Mouse (Mus musculus) yolk sac, embryonic 10.5 days (tissue): ENCODE measurements around the gene Naa16.

Source experiments
- DNase-seq: peaks from one replicate; pipeline ENCODE4 v3.0.0-alpha.2; 2017; ENCODE audit warnings: low spot score

The Naa16 gene

DNA sequence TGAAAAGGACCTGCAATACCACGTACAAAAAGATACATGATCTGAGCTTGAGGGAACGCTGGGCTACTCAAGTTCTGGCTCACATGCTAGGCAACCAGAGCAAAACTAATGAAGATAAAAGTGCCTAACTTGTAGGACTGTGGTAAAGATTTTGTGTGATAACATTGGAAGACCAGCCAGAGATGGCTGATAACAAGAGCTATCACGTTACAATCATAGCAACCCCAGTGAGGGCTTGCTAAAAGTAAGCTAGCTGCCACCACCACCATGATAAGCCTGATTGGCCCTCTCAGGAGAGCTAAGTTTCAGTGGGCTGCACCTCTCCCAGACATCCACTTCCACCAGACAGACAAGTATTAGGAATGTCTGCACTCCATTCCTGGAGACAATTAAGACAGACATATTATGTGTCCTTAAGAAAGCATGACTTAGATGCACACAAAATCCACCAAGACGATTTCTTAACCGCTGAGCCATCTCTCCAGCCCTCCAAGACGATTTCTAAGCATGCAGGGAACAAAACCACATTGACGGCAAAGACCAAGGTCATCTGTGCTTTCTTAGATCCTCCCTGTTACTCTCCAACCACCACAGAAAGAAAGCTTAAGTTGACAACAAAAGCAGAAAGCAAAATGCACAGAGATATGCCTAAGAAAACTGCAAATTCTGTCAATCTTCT, 92.1 kb downstream of the Naa16 start:
- no peak for DNase-seq

DNA sequence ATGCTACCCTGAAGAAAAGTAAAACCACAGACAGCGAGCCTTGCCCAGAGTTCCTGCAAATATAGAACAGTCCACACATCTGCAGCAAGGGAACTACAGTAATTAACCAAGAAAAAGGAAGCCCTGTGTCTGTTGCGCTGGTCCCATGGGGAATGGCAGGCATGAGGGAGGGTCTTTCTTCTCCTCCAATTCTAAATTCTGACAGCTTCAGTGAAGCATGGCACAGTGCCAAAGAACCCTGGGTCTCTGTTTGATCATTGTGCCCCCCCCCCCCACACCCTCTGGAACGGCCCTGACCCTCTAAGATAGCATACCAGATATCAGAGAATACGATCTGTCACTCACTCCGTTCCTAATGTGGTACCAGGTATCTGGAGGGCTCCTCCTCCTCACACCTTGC, 93.7 kb downstream of the Naa16 start:
- no peak for DNase-seq

DNA sequence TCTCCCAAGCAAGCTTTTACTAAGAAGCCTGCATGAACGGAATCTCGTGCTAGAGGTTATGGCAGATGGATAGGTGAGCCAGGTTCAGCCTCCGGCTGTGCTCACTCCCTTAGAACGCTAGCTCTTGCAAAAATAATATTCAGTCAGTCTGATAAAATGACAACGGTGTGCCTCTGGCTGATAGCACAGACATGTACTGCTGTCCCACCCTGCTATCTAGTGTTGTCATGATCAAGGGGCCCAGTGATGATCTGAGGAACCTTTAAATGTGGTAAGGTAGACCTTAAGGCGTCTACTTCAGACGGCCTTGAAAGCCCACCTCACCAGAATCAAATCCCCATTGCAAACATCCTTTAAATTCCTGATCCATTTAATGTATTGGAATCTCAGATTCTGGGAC, 94.4 kb downstream of the Naa16 start:
- no peak for DNase-seq

DNA sequence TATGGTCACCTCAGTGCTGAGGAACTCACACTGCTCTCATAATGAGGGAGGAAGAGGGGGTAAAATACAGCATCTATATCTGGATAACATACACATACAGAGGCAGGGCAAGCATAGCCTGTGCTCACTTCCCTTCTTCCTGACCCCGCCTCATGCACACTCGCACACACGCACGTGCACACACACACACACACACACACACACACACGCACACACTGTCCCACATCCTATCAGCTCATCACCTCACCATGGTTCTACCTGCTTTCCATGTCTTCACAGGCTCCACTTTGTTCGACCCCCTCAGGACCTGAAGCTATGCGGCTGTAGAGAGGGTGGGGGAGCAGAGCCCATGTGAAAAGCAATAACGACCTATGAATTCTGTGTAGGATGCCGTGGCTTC, 95.0 kb downstream of the Naa16 start:
- no peak for DNase-seq

DNA sequence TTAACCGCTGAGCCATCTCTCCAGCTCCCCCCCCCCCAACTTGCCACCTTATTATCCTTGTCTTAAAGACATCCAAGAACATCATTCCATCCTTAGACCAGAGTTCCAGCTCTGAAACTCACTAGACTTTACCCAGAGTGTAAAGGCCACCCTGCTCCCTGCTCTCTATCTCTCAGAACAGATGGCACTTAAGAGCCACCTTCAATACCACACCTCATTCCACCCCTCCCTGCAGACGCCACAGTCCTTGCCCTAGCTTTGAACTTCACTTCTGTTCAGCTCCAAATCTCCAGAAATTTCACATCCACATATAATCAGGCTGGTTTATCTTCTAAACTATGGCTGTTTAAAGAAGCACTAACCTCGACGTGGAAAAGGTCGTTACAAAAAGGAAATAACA, 95.6 kb downstream of the Naa16 start:
- DNase-seq = no peak

DNA sequence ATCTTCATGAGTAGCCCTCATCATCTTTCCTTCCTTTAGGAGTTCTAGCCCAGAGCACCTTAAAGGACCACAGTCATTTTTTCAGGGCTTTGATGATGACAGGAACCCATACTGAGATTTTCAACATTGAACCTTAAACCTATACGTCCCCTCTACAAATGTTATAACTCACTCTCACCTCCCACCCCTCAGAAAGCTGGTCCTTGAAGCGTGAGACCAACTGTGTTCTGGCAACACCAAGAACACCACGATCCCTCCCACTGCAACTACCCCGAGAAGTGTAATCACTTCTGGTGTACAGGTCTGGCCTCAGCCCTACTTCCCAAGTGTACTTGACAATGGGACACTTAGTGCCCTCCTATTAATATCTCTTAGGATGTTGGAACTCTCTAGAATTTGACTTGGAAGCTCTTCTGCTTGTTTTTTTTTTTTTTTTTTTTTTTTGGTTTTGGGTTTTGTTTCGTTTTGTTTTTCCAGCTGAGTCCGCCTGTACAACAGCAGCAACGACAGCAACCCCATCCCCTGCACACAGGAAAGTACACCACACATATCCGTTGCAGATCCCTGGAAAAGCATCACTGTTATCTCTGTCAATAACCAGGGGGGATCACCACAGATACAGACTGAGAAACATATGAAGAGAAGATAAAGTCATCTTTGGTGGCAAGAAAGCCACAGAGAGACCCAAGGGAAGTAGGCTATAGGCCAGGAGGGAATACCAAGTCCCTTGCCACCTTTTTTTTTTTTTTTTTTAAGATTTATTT, 96.3 kb downstream of the Naa16 start:
- DNase-seq = no peak

DNA sequence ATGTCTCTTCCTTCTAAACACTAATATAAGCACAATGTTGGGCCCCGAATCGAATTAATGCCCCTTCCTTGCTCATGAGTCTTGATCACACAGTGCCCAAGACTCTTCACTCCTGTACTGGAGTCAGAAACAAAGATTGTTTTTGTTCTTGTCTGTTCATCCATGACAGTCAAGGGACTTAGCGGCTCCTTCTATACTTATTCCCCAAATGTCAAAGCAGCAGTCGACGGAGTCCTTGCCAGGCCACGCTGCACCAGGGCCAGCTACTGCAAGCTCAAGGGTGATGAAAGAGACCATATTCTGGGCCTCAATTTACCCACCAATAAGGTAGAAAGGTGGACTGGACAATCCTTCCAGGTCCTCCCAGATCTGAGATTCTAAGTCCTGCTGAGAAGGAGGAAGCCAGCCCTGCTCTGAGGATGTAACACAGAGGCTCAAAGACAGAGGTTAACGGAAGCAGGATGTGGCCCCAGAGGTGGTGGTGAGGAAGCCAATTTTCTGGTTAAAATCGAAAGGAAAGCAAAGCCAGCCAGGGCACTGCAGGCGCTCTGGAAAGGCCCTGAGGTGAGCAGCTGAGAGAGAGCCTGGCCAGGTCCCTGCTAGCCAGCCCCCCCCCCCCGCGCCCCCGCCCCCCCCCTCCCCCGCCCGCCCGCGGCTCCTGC, 97.3 kb downstream of the Naa16 start:
- DNase-seq = no peak

DNA sequence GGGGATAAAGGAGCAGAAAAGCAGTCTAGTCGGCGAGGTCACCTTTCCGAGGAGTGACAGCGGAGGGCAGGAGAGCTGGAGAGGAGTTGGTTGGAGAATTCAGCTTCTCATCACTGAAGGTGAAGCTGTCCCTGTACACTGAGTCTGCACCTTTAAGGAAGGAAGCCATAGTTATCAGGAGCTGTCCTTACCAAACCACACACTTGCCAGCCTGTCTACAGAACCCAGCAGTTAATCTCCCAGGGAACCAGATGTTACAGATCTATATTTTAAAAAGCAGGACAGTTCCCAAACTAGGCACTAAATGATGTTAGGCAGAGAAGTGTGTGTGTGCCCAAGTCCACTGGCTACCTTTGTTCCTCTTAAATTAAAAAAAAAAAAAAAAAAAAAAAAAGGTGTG, 98.9 kb downstream of the Naa16 start:
- no peak for DNase-seq

DNA sequence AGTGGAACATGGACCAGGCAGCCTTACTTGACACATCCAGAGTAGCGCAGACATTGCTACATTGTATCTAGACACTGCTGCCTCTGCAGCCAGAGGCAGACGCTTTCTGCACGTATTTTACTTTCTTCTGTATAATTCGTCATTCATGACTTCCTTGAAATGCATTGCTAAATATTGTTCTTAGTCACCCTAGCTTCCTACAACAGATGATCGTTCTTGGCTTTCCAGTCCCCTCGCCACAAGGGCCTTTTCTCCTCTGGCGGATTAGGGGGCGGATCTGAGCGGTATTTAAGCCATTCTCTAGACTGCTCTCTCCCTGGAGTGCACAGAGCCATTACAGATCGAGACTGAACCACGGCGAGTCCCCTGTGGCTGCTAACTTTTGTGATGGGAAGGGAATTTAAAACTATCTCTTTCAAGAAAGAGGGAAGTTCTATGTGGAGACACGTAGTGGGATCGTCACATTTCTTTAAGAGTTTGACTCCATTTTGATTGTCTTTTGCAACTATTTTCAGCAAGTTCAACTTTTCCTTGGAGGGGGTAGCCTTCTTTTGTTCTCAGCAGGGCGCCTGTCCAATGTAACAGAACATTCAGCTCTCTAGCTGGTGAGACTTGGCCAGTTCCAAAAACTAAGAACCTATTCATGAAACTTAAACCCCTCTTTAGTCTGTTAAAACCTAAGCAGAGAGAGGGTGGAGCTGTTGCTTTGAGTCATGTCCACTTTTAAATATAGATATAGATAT, 99.7 kb downstream of the Naa16 start:
- DNase-seq = no peak

DNA sequence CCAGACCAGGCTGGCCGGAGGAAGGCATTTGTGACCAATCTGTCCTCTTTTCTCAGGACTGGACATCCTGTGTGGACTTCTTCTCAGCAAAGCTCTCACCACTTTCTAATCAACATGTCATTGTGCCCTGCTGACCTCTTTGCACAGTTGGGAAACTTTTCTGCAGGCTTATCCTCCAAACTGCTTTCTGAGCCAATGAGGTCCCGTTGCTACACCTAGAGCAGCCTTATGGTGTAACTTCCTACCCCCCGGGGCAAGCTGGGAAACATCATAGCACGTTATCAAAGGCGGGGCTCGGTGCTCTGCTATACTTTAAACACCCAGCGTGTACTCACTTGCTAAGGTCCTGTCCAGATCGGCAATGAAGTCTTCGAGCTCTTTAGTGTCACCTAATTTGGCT, 100.7 kb downstream of the Naa16 start:
- no peak for DNase-seq

DNA sequence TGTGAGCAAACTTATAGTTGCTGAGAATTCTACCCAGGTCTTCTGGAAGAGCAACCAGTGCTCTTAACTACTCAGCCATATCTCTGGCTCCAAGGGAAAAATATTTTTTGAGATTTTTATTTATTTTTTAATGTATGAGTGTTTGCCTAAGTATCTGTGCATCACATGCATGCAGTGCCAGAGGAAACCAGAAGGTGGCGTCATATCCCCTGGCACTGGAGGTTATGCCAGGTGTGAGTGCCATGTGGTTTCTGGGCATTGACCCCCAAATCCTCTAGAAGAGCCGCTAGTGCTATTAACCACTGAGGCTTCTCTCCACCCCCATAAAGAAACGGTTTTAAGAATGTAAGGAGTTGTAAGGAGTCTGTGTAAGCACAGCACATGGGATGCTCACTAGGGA, 102.3 kb downstream of the Naa16 start:
- DNase-seq = no peak

DNA sequence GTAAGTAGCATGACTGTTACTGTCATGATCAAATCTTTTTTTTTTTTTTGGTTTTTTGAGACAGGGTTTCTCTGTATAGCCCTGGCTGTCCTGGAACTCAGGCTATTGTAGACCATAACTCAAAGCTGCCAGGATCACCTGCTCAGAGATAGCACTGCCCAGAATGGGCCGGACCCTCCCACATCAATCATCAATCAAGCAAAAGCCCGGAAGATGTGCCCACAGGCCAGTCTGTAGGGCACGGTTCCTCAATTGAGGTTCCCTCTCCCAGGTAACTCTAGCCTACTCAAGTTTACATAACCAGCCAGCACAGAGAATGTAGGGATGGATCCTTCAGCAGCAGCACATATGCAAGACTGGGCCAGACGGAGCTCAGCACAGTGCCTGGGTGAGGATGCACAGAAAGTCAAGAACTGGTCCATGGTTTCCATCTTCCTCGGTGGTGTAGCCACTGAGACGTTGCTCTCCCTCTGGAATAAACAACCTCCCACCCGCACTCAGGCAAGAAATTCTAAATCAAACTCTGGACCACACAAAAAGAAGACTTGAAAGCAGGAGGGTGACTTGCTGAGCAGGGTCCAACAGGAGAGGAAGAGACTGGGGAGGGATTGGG, 103.2 kb downstream of the Naa16 start:
- no peak for DNase-seq

DNA sequence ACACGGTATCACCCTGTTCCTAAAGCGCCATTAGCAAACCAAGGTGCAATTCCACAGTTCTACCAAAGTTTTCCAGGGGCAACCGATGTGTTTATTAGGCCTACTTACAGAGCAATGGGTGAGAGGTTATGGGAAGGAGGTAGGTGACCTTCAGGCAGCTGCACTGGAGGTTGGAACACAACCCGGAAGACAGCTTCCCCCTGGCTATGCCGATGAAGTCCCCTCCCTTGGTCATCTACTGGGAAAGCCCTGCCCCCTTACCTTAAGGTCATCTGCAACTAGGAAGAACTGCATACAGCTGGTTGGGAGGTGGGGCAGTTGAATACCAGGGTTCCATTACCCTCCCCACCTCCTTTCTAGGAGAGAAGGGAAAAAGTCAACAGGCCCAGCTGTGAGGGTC, 105.0 kb downstream of the Naa16 start:
- no peak for DNase-seq

DNA sequence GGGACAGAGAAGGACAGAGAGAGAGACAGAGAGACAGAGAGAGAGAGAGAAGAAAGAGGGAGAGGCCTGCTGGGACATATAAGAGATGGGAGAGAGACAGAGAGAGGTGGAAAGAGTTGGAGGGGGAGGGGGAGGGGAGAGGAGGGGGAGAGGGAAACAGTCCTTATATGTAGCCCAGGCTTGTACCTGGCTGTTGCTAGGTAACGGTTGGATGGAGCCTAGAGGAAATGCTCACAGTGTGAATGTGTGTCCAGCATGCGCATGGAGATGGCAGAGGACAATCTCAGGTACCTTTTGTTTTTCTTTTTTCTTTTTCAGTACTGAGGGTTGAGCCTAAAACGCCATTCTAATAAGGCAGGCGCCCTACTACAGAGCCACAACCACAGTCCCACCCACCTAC, 106.0 kb downstream of the Naa16 start:
- DNase-seq = no peak

DNA sequence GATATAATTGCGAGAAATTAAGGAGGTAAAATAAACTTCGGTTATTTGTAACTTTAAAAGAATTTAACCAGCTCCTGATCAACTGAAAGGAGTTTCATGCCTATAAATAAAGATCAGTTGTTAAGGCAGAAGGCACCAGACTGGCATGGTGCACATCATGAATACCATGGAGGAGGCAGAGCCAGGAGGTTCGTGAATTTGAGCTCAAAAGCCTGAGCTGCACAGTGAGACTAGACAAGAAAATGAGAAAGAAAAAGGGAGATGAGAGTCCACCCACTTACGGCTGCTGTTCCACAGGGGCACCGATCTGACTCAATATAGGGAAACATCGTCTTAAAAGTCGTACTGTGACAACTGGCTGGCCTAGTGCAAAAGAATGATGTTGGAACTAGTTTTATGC, 106.6 kb downstream of the Naa16 start:
- no peak for DNase-seq

DNA sequence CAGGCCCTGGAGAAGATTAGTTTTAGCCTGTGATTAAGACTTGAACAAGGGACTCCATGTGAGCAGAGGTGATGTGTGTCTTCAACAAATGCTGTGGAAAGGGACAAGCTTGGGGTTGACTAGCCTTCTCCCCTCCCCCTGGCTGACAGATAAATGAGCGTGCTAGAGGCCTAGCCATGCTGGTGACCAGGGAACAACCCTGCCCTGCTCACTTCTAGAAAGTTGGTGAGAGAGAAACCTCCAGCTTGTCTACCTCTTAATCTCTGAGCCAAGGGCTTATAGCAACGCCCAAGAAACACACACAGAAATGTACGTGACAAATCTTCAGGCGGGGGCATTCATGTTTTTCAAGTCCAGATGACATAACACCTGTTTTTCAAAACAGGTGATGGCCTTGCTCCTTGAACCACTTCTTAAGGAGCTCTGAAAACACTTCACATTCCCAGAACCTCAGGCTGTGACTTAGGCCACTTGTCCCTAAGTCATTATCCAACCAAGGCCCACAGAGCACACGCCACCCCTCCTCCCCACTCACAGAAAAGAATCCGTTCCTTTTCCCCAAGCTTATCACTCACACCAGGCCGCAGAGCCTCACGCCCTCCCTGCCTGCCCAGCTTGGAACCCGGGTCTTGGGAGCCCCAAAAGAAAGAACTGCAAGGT, 108.6 kb downstream of the Naa16 start:
- DNase-seq = no peak

DNA sequence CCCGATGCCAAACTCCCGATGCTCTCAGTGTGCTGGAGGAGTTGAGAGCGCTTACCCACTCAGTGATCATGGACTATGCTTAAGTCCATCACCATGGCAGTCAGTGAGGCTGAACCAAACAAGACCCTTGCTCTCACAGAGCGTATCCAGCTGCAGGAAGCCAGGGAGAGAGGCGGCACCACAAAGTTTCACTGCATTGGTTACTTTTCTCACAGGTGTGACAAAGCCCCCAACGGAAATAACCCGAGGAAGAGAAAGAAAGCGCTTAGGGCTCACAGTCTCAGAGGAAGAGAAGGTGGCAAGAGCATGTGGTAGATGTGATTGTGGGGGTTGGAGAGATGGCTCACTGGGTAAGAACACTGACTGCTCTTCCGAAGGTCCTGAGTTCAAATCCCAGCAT, 110.1 kb downstream of the Naa16 start:
- no peak for DNase-seq

DNA sequence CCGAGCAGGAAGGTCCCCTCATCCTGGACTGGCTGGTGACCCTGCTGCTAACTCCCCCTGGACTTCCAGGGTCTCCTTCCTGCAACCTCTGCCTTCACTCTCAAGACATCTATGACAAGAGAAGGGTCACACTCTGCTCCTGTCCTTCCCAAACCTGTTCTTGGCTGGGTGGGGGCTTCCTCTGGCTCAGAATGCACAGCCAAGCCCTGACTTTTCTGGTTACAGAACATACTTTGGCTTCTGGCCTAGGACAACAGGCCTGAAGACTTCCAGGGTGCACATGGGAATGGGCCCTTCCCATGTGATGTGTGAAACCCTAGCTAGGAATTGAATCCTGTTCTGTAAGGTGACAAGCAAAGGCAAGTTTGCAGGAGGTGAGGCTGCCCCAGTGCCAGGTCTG, 111.1 kb downstream of the Naa16 start:
- no peak for DNase-seq

DNA sequence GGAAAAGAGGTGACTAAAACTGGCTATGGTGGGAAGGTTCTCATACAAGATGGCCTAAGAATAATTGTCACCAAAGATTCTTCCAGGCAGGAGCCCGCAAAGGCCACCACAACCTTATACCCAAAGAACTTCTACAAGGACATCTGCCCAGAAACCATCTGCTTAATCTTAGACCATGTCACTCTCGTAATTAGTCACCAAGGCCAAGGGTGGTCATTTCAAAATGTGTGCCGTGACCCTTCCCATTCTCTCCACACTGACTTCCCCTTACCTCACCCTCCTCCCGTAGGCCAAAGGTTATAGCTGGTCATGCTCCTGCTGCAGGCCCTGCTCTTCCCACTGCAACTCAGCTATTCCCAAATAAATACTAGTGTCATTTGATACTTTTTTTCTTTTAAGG, 111.7 kb downstream of the Naa16 start:
- no peak for DNase-seq

DNA sequence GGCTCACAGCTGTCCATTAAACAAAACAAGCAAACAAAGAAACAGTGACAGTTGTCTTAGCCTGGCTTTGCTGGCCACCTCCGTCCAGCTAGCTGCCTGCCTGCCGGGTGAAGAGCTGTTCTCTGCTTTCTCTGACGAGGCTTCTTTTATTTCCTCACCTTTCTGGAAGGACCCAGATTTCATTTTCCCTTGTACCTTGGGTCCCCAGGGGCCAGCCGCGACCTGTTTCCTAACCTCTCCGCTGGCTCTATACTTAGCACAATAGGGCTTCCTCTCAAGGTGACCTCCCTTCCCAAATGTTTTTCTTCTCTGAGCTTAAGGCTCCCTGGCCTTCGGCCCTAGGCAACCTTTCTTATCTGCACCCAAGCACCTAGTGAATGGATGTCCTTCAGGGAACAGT, 112.7 kb downstream of the Naa16 start:
- no peak for DNase-seq

DNA sequence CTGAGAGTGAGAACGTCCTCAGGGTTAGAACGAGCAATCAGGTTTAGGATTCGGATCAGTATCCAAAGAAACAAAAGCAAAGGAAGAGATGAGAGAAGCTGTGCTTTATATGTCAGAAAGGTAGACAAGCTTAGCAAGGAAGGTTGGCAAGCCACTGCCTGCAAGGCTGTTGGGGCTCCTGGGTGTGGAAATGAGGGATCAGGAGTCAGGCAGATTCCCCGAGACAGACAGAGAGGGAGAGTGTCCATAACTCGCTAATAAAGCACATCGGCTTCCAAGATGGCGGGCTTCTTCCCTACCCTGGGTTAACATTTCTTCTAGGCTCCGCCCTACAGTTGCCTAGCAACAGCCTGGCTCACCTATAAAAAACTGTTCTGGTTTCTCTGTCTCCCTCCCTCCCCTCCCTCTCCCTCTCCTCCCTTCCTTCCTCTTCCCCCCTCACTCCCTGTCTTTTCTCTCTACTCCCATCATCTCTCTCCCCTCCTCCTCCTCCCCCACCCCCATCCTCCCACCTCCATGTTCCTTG, 114.6 kb downstream of the Naa16 start:
- DNase-seq = no peak

DNA sequence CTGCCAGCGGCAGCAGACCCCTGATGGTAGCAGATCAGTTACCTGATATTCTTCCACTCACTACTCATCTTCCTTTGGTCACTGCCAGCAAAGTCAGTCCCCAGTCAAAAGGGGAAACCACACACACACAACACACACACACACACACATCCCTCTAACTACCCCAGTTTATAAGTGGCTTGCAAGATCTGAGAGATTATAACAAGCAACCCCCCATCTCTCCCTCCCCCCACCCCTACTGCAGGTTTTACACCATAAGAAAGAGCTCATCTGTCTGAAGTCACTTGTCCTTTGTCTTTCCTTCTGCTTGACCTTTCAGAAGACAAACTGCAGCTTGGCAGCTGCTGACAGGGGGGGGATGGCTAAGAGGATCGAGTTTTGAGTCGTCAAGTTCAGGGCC, 115.1 kb downstream of the Naa16 start:
- no peak for DNase-seq
